Mouse (Mus musculus): ENCODE measurements around the gene Edrf1.

Gene Edrf1

DNA sequence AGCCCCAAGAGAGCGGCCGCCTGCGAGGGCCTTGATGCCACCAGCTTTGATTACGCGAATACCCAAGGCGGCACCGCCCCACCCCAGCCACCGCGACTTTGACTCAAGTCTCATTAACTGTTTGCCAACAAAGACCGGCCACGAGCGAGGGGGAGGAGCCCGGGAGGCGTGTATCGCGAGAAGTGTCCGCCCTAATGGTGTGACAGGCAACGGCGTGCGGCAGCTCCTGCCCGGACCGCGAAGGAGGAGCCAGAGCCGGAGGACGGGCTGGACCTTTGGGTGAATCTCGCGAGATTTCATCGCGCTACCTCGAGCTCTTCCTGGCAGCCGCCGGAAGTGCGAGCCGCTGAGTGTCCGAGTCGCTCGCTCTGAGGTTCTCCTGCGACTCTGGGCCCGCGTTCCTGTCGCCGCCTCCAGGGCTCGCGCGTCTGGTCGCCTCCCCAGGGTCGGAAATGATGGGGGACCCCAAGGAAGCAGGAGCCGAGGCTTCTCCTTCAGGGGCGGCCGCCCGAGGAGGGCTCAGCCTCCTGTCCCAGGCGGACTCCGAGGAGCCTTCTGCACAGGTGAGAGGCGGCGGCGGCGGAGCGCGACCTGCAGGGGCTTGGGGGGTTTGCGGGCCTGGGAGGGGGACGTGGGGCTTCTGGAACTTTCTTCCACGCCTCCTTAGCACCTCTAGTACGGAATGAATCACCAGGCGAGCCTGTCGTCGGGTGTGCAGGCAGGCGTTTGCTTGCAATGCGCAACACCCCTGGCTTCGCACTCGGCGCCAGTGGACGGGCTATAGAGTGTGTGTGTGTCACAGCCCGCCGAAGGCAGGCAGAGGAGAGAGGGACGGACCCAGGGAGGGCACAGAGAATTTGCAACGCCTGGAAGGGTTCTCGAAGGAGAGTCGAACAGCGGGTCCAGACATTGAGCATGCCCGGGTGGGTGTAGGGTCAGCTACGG is at the start of gene Edrf1:
Gene Edrf1, plus strand, starts transcription at position 183 of the 945 bp plus-strand sequence.
- DNase-seq: peak; percentile 97

DNA sequence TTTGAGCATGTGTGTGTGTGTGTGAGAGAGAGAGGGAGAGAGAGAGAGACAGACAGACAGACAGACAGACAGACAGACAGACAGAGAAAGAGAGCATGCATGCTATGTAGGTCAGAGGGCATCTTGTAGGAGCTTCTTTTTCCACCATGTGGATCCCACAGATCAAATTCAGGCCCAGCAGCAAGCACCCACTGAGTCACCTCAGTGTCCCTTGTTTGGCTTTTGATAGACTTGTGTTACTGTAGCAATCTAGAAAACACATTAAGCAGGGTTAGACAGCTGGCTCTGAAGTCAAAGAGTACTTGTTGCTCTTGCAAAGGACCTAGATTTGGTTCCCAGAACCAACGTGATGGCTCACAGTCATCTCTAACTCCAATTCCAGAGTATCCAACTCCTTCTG is 45.6 kb upstream of the Edrf1 start:
- DNase-seq: no peak

DNA sequence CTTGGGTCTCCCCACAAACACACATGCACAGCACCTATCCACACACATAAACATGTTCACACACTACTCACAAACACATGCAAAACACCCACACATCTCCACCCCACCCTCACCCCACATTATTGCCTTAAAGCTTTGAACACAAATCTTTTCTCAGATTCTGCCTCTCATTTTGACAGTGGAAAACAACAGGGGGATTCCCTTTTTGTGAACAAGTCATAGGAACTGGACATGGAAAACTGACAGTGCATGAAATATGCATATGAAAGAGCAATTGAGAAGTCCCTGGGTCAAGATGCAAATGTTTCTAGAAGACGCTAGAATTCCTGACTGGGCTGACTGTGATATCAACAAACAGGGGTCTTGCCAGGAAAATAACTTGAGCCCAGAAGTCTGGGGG is 36.8 kb upstream of the Edrf1 start:
- no peak for DNase-seq

DNA sequence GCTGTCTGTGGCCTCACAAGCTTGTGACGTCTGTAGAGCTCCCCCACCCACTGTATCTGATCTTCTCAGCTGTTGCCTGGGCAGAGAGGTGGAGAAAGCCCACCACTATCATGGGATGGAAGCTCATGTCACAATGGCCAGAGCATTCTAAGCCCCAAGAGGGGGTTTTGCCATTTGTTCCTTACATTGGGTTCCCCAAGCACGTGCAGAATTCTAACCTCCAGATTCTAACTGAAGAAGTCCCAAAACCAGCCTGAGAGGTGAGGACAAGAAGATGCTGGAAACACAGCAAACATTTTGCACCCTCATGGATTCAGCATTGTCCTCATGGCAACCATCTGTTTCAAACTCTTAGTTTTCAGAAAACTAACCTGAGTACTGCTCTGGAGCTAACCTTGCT is 35.3 kb upstream of the Edrf1 start, which contains the start of gene Tex36:
Gene Tex36, minus strand, starts transcription at position 101 of the 400 bp plus-strand sequence.
- no peak for DNase-seq

DNA sequence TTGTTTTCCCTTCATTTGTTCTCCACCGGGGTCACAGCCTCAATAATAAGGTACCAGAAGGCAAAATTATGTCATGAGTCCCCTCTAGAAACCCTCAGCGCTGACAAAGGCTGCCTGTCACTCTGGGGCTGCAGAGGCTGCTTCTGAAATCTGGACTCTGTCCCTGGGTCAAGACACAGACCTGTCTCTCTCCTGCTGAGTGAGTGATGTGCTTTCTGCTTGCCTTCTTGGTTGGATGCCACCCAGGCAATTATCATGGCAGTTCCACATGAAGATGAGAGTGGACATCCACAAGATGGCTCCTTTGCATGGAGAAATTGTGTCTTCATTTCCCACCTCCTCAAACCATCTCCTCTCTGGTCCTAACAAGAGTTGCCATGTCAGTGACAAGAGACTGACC is 34.2 kb upstream of the Edrf1 start:
- DNase-seq: no peak

DNA sequence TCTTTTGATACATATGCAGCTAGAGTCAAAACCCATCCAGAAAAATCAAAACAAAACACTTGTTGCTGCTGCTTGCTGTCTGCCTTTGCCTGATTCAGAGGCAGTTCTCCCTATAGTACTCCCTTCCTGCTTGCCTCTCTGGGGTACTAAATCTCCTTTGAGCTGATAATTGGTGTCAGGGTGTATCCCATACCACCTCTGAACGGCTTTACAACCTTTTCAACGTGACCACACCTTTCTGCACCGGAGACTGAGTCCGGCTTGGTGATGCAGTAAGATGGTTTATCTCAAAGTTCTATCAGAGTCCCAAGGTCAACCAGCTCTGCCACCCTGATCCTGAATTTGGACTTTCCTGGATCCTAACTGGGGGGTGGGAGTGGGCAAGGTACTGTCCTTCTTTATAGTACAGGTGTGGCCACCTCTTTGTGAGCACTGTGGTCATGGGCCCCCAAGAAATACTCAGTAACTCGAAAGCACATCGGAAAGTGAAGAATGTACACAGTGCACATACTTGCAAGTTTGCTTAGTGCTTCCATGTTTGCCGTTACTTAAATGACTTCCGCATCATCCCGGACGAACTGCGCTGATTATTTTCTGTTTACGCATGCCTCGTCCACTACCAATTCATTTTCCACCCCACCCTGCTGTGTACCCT is 32.8 kb upstream of the Edrf1 start:
- no peak for DNase-seq

DNA sequence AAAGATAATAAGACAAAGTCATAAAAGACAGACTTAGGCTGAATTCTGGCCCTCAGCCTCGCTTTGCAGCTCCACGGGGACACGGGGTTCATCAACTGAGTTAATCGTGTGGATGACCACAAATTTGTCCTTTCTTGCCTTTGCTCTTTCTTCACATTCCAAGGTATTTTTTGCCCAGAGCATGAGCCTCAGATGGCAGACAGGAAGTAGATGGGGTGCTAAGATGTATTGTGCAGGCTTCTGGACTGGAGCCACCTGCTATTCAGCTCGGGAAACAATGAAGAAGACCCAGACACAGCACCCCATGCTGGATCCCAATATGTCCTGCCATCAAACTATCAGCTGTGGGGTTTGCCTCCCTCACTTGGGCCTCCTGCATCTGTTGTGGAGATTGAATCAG is 30.0 kb upstream of the Edrf1 start:
- no peak for DNase-seq

DNA sequence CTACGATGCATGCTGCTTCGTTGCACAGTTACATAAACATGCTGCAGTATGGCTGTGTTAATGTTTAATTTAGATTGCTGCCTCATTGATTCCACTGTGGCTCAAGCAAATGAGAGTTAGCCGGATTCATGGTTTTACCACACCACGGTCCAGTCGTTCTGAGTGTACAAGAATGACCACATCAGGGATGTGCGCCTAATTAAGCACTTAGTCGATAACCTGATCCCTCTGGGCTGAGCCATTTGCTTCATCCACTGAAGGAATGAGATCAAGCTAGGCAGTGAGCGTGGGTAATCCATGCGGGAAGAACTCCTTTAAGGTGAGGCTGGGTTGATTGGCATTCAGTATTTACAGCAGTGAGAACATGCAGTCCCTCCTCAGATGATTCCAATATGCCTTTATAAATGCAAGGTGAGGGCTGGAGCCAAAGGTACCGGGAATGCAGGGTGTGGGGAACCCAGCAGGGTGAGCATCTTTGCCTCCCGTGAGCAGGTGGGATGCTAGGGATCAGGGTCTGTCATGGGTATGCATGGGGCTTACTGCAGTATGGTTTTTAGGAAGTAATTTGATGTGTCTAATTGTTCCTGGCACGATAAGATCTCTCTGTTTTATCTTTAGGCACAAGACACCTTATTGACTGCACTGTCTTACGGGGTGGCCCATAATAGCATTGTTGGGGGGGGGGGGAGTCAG is 29.3 kb upstream of the Edrf1 start:
- DNase-seq: no peak

DNA sequence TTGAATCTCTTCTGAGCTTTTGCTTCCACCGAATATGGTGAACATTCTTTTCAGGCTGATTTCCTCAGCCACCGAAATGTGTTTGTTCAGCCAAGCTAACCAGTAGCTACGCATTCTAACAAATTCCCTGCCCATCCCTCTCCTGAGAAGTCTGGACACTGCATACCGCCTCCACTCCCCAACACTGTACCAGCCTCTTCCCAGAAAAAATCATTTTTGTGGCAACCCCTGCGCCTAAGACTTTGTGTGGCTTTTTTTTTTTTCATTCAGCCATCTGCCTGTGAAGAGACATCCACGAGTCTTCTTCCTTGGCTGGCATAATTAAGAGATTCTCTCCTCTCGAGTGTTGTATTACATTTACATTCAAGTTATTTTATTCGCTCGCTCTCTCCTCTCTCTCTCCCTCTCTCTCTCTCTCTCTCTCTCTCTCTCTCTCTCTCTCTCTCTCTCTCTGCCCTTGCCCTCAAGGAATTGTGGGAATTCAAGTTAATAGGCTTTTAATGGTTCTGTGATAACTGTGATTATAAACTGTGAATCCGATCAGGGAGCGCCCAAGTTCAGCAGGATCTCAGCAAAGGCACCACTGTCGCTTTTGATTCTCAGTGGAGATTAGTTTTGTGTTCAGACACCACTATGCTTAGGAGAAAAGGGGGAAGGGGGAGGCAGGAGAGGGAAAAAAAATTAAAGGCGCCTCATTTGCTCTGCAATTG is 28.6 kb upstream of the Edrf1 start:
- DNase-seq: peak; percentile 33

DNA sequence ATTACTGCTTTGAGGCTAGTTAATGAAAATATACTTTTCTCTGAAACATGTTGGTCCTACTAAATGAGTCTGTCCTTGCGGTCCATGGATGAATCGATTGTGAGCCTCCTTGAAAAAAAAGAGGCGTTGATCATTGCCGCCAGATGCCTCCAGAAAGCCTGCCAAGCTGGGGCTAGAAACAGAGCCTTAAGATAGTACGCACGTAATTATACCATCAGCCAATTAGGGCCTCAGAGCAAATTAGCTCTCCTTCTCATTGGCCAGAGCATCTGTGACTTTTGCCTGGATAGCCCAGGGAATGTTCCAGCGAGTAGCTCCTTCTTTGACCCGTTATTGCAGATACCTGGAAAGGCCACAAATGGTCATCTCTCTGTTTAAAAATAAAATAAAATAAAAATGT is 27.8 kb upstream of the Edrf1 start:
- DNase-seq: peak; percentile 41

DNA sequence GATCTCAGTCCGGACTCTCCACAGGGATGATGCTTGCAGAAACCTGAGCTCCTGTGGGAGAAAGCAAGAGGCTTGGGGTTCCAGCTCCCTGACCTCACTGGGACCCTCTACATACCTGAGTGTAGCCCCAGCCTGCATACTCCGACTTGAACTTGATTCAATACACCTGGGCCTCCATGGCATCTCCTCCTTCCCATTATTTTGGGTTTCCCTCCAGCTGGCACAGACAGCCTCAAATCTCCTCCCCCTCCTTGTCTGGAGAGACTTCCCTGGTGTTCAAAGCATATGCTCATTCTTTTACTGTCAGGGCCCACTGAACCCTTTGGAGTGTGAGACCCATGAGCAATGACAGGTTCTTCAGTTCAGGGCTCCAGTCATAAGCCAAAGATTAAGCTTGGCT is 24.4 kb upstream of the Edrf1 start:
- DNase-seq: no peak

DNA sequence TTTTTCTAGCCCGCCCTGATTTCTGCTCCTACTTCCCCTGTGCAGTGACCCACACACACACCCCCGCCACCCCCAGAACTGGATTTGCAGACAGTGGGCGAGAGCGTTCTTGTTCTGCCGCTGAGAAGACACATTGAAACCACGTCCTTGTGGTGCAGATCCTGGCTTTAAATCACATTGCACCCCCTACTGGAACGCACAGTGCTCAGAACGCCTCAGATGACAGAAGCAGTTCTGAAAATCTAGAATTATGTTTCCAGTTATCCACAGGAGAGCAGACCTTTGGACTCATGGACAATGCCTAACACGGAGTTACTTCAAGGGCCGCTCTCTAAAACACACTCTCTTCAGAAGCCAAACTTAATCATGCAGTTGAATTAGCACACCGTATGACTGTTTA is 16.6 kb upstream of the Edrf1 start:
- peak; percentile 25 for DNase-seq

DNA sequence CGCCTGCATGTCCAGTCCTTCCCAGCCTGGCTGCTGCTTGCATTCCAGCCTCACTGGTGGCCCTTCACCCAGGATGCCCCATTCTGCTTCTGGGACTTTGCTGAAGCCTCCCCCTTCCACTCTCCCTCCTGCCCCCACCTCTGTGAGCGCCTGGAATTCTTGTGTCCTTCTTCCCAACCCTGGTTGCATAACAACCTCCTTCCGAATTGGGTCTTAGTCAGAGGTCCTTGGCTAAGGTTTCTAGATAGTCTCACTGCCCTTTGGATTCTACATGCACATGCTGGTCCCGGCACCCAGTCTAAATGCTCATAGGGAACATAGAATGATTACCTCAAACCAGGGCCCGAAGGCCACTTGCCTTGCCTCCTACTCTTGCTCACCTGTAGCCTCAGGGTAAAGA is 14.1 kb upstream of the Edrf1 start:
- no peak for DNase-seq

DNA sequence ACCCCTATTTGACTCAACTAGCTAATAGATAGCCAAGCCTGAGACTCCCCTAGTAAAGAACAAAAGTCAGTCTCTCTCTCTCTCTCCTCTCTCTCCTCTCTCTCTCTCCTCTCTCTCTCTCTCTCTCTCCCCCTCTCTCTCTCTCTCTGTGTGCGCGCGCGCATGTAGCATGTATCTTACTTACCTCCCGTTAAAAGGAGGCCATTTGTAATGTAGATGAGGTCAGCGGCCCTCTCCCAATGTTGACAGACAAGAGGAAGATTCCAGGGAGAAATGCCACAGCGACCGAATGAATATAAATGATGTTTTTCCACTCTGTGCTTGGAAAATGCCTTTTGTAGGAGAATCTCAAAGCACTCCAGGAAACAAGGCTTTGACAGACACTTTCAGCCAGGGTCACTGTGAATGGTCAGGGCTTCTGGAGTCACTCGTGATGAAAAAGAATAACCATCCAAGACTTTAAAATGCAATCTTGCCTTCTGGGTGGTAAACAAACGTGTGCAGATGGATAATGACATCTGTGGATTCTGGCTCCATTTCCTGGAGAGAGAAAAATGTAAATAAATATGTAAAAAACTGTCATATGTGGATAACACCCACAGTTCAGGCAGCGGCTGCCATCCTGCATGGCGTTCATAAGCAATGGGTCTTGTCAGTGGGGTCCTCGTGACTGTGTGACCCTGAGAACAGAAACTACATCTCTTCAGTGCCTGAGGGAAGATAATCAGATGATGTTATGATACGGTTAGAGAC is 10.0 kb upstream of the Edrf1 start:
- DNase-seq: no peak

DNA sequence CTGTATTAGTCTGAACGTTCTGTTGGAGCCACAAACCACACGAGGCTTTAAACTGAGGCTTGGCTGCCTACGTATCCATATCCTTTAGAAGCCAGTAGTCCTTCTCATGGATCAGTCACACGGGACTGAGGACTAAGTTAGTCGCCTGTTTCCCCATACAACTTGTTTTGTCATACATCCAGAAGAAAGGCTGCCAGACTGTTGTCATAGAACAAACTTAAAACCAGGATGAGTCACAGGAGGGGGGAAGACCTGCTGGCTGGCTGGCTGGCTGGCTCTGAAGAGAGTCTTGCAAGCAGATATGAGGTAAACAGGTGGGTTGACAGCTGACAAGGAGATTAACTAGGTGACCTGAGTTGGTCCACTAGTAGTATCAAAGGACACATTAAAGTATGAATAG is 6.5 kb upstream of the Edrf1 start:
- DNase-seq: no peak

DNA sequence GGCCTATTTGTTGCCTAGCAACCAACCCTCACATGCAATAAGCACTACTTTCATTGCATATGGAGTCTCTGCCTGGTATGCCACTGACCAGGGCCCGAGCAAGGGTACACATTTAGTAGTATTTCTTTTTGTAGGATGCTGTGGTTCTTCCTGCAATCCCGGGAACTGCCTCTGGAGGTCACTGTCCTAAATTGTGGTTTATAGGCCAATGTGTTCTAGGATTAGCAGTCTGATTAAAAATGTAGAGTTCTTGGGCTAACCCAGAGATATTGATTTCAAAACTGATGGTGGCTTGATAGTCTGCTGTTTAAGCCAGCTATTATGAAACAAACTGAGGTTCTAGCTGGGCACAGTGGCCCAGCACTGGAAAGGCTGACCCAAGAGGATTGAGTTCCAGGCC is 4.9 kb upstream of the Edrf1 start:
- DNase-seq: peak; percentile 24

DNA sequence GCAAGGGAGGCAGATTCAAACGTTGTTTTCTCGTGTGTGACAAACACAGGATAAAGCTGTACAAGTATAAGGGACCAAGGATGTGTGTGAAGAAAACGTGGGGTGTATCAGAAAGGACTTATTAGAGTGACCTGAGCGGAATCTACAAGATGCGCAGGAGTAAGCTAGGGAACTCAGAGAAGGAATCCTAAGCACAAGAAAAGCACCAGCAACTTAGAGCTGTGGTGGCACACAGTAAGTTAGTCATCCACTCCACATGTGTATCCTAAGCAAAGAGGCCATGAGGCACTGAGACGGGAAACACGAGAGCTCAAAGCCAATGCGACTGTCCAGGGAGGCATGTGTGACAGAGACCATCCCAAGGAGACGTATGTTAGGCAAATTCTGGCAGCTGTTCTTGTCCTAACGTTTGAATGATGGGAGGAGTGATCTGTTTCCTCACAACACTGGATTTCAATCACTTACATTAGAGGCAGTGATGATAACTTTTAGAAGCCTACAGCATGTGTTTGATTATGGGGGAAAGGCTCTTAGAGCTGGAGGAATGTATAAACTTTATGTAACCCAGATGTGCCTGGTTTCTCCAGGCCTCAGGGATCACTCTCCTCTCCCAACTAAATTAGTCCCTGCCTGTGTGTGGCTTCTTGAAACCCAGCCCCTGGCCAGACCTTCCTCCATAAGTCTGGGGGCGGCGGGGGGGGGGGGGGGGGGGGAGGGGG is 2.3 kb upstream of the Edrf1 start:
- no peak for DNase-seq

DNA sequence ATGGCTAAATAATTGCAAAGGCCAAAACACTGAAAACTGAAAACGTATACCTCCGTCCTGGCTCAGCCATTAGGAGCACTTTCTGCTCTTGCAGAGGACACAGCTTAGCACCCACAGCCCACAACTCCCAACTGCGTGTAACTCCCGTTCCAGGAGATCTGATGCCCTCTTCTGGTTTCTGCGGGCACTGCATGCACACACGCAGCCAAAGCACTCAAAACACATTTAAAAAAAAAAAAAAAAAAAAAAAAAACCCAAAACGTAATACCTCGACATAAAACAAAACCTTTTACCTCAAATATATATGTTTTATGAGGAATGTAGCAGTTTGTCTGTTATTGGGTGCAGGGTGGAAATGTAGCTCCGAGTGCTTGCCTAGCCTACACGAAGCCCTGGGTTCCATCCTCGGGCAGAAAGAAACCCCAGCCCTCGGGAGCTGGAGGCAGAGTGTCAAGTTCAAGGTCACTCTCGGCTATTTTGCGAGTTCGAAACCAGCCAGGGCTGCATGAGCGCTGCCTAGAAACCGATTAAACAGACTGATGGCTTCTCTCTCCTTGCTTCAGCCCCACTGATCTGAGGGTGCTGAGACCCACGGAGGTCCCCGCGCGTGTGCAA is 498 bp upstream of the Edrf1 start:
- DNase-seq: peak; percentile 84

DNA sequence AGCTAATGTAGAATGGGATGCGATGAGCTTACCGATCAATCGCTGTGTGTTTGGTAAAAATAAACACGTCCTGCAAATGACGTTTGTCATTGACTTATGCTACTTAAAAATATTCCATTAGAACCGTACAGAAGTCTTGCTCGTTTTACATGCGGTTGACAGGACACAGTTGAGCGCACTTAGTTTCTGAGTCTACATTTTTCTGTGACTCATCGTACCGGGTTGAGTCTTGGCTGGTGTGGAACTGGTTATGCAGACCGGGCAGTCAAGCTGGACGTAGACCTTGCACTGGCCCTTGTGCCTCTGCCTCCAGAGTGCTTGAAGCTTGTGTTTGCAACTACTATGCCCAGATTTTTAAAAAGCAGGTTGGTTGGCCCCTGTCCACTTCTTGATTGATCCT is 963 bp downstream of the Edrf1 start:
- peak; percentile 20 for DNase-seq

DNA sequence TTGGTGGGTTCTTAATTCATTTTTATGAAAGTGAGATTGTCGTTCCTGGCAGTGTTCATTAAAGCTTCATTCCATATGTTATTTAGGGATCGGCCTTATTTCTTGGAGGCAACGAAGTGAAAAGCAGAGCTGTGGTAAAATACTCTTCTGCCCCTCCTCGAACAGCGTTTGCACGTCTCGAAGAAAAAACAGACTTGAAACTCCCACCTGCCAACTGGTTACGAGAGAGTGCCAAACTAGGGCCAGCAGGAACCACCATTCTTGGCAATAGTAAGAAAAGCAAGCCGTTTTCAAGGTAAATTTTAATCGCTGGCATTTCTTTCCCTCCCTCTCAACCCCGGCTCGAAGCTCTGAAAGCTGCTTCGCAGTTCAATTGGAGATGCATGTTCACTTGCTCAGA is 1.5 kb downstream of the Edrf1 start:
- DNase-seq: peak; percentile 76

DNA sequence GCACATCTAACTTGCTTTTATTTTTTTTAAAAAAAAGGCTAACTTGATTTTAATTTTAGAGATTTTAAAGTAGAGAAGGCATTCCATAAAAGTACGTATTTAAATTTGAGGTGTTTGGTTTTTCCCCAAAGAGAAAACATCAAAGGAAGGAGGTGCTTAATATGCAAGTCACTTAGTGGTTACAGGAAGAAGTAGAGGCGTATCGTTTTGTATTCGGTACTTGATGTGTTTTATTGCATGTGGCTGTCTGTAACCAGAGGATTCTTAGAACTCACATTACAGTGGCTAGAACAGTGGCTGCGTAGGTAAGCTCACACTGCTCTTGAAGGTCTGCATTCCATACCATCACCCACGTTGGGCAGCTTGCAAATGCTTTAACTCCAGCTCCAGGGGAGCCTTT is 8.4 kb downstream of the Edrf1 start:
- DNase-seq: no peak
